8 mouse cellular contexts compared by ENCODE assay signal in the genomic region with DNA sequence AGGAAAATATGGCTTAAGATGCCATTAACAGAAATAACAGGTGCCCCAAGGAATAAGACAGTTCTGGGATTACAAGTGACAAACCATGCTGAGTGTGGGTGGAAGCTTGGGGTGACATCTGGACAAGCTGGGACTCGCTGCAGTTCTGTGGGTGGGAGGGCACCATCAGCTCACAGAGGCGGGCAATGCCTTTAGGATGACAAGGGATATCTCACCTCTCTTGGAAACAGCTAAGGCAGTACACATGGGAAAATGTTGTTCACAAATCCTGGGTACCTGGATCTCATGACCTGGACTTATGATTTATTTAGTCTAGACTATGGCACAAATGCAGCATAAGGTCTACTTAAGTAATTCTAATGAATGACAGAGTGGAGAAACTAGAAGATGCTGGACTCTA.
"Had no signal": no experiment of that assay in that cellular context is flagged by ENCODE, and none has a peak within 500 bp of the region (broad histone marks: within the 10 kb centered on the region; RNA-seq: fewer than 3 reads in every experiment).

No protein-coding gene starts in this region.

- DNase-seq: kidney, adult 2 months; kidney, postnatal 14 days; lung, embryonic 14.5 days; lung, postnatal 10 days; lung, postnatal 4 days; midbrain, embryonic 14.5 days; spleen, adult 18-20 months; thymus, postnatal 36 days had no signal
